Mouse (Mus musculus): Measurements from ENCODE around the gene Spcs2. TPM values are rescaled to one million over a fixed set of nuclear protein-coding genes. Genes with fewer than 3 reads are reported as not detected.
A peak's percentile ranks its signal among the peaks of the same experiment; 100 is the strongest.

Spcs2 gene
- polyA plus RNA-seq, 1 experiment from 2014 or later: 411 TPM

DNA sequence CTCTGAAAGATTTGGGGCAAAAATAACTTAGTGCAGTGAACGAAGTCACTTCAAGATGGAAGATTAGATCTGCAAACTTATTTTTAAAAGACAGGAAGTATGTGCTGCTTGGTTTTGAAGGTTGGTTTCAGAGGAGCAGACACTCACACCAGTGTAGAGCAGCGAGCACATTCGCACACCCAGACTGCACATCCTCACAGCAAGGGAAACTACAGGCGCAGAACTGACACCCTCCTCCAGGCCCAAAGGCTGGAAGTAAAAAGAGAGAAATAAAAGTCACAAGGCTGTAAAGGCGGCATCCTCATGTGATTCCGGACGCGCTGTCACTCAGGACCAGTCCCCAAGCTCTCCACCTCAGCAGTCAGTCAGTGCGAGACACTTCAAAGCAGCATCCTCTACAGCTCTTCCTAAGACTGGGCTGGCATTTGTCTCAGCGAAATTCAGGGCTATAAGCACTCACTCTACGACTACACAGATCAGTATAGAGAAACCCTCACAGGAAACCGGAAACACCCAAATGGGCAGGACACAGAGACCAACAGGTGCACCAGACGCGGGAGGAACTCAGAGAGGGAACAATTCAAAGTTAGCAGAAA is 6.9 kb downstream of the Spcs2 start:
- Histone ChIP-seq H3K9me3 (replicated peaks) (no peaks in the 10 kb centered on the region), H3K27ac (replicated peaks) (no peak overlapping the region), H3K4me3 (no peak overlapping the region), H3K4me1 (peaks cover 29% of the 10 kb centered on the region), H3K27me3 (ENCODE audit: low read depth, poor library complexity, severe bottlenecking) (no peaks in the 10 kb centered on the region), H3K36me3 (peaks cover 50% of the 10 kb centered on the region)
- DNase-seq (ENCODE audit: low spot score): no peak
- 93% methylated on average over 14 of the region's 14 CpGs for WGBS

- DNase-seq (ENCODE audit: low spot score): no peak
- Histone ChIP-seq H3K9me3 (replicated peaks) (no peaks in the 10 kb centered on the region), H3K36me3 (peaks cover 56% of the 10 kb centered on the region), H3K27ac (replicated peaks) (no peak overlapping the region), H3K4me3 (no peak overlapping the region), H3K4me1 (peaks cover 35% of the 10 kb centered on the region), H3K27me3 (ENCODE audit: low read depth, poor library complexity, severe bottlenecking) (no peaks in the 10 kb centered on the region)
- 87% methylated on average over 4 of the region's 4 CpGs for WGBS
Measured at GRCm38 (mm10) chr7:99854311-99854710, 9.0 kb downstream of the Spcs2 start.

- H3K4me1 ChIP-seq: peaks cover 31% of the 10 kb centered on the region
- no peaks in the 10 kb centered on the region for H3K27me3 ChIP-seq (ENCODE audit: low read depth, poor library complexity, severe bottlenecking)
- no peak for DNase-seq (ENCODE audit: low spot score)
- peaks cover 66% of the 10 kb centered on the region for H3K36me3 ChIP-seq
- H3K9me3 ChIP-seq (replicated peaks): no peaks in the 10 kb centered on the region
- WGBS: 88% methylated on average over 7 of the region's 7 CpGs
- H3K4me3 ChIP-seq: no peak overlapping the region
- no peak overlapping the region for H3K27ac ChIP-seq (replicated peaks)
Measured at GRCm38 (mm10) chr7:99853350-99853749, 9.9 kb downstream of the Spcs2 start.

- DNase-seq (ENCODE audit: low spot score): no peak
- Histone ChIP-seq H3K9me3 (replicated peaks) (no peaks in the 10 kb centered on the region), H3K27me3 (ENCODE audit: low read depth, poor library complexity, severe bottlenecking) (no peaks in the 10 kb centered on the region), H3K36me3 (peaks cover 81% of the 10 kb centered on the region), H3K4me3 (no peak overlapping the region), H3K27ac (replicated peaks) (no peak overlapping the region), H3K4me1 (peaks cover 16% of the 10 kb centered on the region)
- 88% methylated on average over 6 of the region's 6 CpGs for WGBS
Measured at GRCm38 (mm10) chr7:99851618-99852017, 11.6 kb downstream of the Spcs2 start.

- Histone ChIP-seq H3K9me3 (replicated peaks) (no peaks in the 10 kb centered on the region), H3K4me3 (no peak overlapping the region), H3K27me3 (ENCODE audit: low read depth, poor library complexity, severe bottlenecking) (no peaks in the 10 kb centered on the region), H3K36me3 (peaks cover 81% of the 10 kb centered on the region), H3K27ac (replicated peaks) (0 out of 2 replicates have a peak overlapping the region, but pooled peaks have one; percentile 10), H3K4me1 (peaks cover 12% of the 10 kb centered on the region)
- WGBS: 56% methylated on average over 1 of the region's 1 CpGs
- DNase-seq (ENCODE audit: low spot score): no peak
Measured at GRCm38 (mm10) chr7:99851121-99851520, 12.1 kb downstream of the Spcs2 start.

GRCm38 (mm10) chr7:99850534-99850933 is 12.7 kb downstream of the Spcs2 start:
- peaks cover 12% of the 10 kb centered on the region for H3K4me1 ChIP-seq
- no peak overlapping the region for H3K4me3 ChIP-seq
- WGBS: 83% methylated on average over 5 of the region's 5 CpGs
- no peak overlapping the region for H3K27ac ChIP-seq (replicated peaks)
- no peaks in the 10 kb centered on the region for H3K27me3 ChIP-seq (ENCODE audit: low read depth, poor library complexity, severe bottlenecking)
- H3K36me3 ChIP-seq: peaks cover 81% of the 10 kb centered on the region
- no peaks in the 10 kb centered on the region for H3K9me3 ChIP-seq (replicated peaks)
- DNase-seq (ENCODE audit: low spot score): no peak

GRCm38 (mm10) chr7:99845533-99846236 is 17.6 kb downstream of the Spcs2 start:
- Histone ChIP-seq H3K36me3 (peaks cover 92% of the 10 kb centered on the region), H3K27ac (replicated peaks) (no peak overlapping the region), H3K9me3 (replicated peaks) (no peaks in the 10 kb centered on the region), H3K4me3 (no peak overlapping the region), H3K4me1 (peaks cover under 1% of the 10 kb centered on the region; the same call in 1 of the 2 replicates), H3K27me3 (ENCODE audit: low read depth, poor library complexity, severe bottlenecking) (no peaks in the 10 kb centered on the region)
- WGBS: 95% methylated on average over 8 of the region's 8 CpGs
- DNase-seq (ENCODE audit: low spot score): no peak

GRCm38 (mm10) chr7:99838241-99838640 is 25.0 kb downstream of the Spcs2 start:
- Histone ChIP-seq H3K27me3 (ENCODE audit: low read depth, poor library complexity, severe bottlenecking) (no peaks in the 10 kb centered on the region), H3K4me1 (no peaks in the 10 kb centered on the region; the same call in 1 of the 2 replicates), H3K4me3 (no peak overlapping the region), H3K27ac (replicated peaks) (no peak overlapping the region), H3K9me3 (replicated peaks) (no peaks in the 10 kb centered on the region), H3K36me3 (peaks cover 82% of the 10 kb centered on the region)
- no peak for DNase-seq (ENCODE audit: low spot score)
- 96% methylated on average over 3 of the region's 3 CpGs for WGBS

DNA sequence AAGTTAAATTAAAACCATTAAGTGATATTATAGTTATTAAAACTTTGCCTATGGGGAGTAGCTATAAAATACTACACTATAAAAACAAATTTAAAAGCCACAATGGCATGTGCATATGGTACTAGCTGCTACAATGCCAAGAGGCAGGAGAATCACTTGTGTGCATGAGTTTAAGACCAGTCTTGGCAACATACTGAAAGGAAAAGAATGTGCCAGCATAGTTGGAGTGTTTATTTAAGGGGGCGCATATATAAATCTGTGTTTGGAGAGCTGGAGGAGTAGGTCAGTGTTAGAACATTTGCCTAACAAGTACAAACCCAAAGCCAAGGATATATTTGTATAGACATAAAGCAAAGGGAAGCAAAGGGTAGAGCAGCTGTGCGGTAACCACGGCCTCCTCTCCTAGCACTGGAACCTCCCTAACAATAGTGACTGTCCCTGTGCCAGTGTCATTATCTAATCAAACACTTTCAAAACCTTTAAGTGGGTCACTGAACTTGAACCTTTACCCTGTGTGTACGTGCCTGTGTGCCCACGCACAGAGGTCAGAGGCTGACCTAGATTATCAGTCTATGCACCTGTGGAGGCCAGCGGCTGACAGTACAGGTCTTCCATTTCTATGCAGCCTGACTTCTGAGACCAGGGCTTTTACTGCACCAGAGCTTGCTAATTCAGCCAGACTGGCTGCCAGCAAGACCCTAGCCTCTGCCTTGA is 25.7 kb downstream of the Spcs2 start:
- H3K4me3 ChIP-seq: no peak overlapping the region
- peaks cover 74% of the 10 kb centered on the region for H3K36me3 ChIP-seq
- no peaks in the 10 kb centered on the region for H3K9me3 ChIP-seq (replicated peaks)
- no peaks in the 10 kb centered on the region; the same call in 1 of the 2 replicates for H3K4me1 ChIP-seq
- no peak for DNase-seq (ENCODE audit: low spot score)
- no peak overlapping the region for H3K27ac ChIP-seq (replicated peaks)
- H3K27me3 ChIP-seq (ENCODE audit: low read depth, poor library complexity, severe bottlenecking): no peaks in the 10 kb centered on the region
- 94% methylated on average over 6 of the region's 6 CpGs for WGBS

DNA sequence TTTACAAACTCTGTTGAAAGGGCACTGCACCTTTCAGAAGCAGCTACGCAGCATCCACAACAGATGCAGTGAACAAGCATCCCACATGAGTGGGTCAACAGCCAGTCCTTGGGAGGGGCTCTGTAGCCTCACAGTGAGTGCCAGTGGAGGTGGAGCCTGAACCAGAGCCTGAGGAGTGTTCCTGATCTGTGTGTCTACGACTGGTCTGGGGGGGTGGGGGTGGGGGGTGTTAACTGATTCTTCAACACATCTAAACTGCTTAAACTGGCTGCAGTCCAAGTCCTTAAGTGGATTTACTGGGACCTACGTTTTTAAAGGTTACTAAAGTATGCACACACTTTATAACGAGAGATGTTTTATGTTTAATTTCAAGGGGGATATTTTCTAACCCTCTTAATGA is 26.5 kb downstream of the Spcs2 start:
- 78% methylated on average over 4 of the region's 4 CpGs for WGBS
- peaks cover 67% of the 10 kb centered on the region for H3K36me3 ChIP-seq

DNA sequence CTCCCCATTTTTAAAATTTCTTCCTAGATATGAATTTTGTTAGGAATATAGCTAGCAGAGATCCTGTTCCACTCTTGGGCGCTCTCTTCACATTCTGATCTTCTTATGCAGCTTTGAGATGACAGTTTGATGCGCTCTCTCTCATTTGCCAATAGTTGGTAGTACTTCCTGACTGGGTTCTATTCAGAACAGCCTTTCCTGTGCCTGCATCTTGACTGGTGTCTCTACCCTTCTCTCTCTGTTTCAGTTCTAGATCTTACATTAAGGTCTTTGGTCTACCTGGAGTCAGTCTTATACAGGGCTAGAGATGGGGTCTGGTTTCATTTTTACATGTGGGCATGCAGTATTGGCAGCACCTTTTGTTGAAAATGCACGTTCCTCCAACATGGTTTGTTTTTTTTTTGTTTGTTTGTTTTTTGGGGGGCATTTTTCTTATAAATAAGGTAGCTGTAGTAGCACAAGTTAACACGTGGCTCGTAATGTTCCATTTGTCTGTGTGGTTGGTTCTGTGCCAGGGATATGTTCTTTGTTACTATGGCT is 28.9 kb downstream of the Spcs2 start:
- H3K9me3 ChIP-seq (replicated peaks): no peaks in the 10 kb centered on the region
- no peak overlapping the region for H3K27ac ChIP-seq (replicated peaks)
- WGBS: 88% methylated on average over 5 of the region's 5 CpGs
- no peak overlapping the region for H3K4me3 ChIP-seq
- H3K27me3 ChIP-seq (ENCODE audit: low read depth, poor library complexity, severe bottlenecking): no peaks in the 10 kb centered on the region
- H3K36me3 ChIP-seq: peaks cover 43% of the 10 kb centered on the region
- H3K4me1 ChIP-seq: no peaks in the 10 kb centered on the region; the same call in 1 of the 2 replicates
- no peak for DNase-seq (ENCODE audit: low spot score)

More for the DNA sequence above, 26.5 kb downstream of the Spcs2 start:
- Histone ChIP-seq H3K4me3 (no peak overlapping the region), H3K4me1 (no peaks in the 10 kb centered on the region; the same call in 1 of the 2 replicates), H3K27me3 (ENCODE audit: low read depth, poor library complexity, severe bottlenecking) (no peaks in the 10 kb centered on the region), H3K27ac (replicated peaks) (no peak overlapping the region), H3K9me3 (replicated peaks) (no peaks in the 10 kb centered on the region)
- DNase-seq (ENCODE audit: low spot score): no peak

- no peak for DNase-seq (ENCODE audit: low spot score)
- Histone ChIP-seq H3K27ac (replicated peaks) (no peak overlapping the region), H3K36me3 (peaks cover 37% of the 10 kb centered on the region), H3K9me3 (replicated peaks) (no peaks in the 10 kb centered on the region), H3K27me3 (ENCODE audit: low read depth, poor library complexity, severe bottlenecking) (no peaks in the 10 kb centered on the region), H3K4me1 (peaks cover under 1% of the 10 kb centered on the region; the same call in 1 of the 2 replicates), H3K4me3 (no peak overlapping the region)
- WGBS: 92% methylated on average over 2 of the region's 2 CpGs
Measured at GRCm38 (mm10) chr7:99833846-99834222, 29.4 kb downstream of the Spcs2 start.
